Mouse (Mus musculus) hindbrain, embryonic 14.5 days (tissue): ENCODE measurements around the gene Myef2. TPM values are rescaled to one million over a fixed set of nuclear protein-coding genes. Genes with fewer than 3 reads are reported as not detected.

Experiments used
- ATAC-seq: fragments of 200-750 bp; cut with Nextera tagmentation; 2 replicates; pipeline ENCODE4 v1.8.0; 2017; ENCODE audit warnings: moderate number of reproducible peaks, mild to moderate bottlenecking, moderate TSS enrichment, moderate library complexity; ENCODE audit not compliant: low FRiP score
- DNase-seq: peaks from one replicate; pipeline ENCODE4 v3.0.0-alpha.2; 2015; ENCODE audit warnings: low spot score
- H3K27ac ChIP-seq: fragments of 300-500 bp; sonication (generic); 2 replicates; pipeline ENCODE4 v1.5.1; 2014; ENCODE audit warnings: mild to moderate bottlenecking, moderate library complexity
- H3K27me3 ChIP-seq: fragments of 300-500 bp; sonication (generic); 2 replicates; pipeline ENCODE4 v1.6.1; 2014; ENCODE audit warnings: mild to moderate bottlenecking, low read length, mixed read lengths; ENCODE audit not compliant: control insufficient read depth, insufficient read depth
- H3K36me3 ChIP-seq: fragments of 300-500 bp; sonication (generic); replicated peaks from 2 replicates; pipeline ENCODE4 v1.6.1; 2014; ENCODE audit not compliant: control insufficient read depth, insufficient read depth
- H3K4me1 ChIP-seq: fragments of 300-500 bp; sonication (generic); replicated peaks from 2 replicates; pipeline ENCODE4 v1.6.1; 2014; ENCODE audit warnings: antibody characterized with exemption, low read length, mixed read lengths; ENCODE audit not compliant: control insufficient read depth, insufficient read depth
- H3K4me2 ChIP-seq: fragments of 300-500 bp; sonication (generic); replicated peaks from 2 replicates; pipeline ENCODE4 v1.6.1; 2014; ENCODE audit warnings: mild to moderate bottlenecking, moderate library complexity
- H3K4me3 ChIP-seq: fragments of 300-500 bp; sonication (generic); replicated peaks from 2 replicates; pipeline ENCODE4 v1.5.1; 2014; ENCODE audit warnings: mild to moderate bottlenecking, low read length
- H3K9ac ChIP-seq: fragments of 300-500 bp; sonication (generic); 2 replicates; pipeline ENCODE4 v1.6.1; 2014
- H3K9me3 ChIP-seq: fragments of 300-500 bp; sonication (generic); 2 replicates; pipeline ENCODE4 v1.6.1; 2016; ENCODE audit warnings: low read length; ENCODE audit not compliant: control insufficient read depth
- WGBS: fragments of 180-500 bp; shearing (Covaris S2); extraction: QIAGEN DNeasy Blood & Tissue Kit; methylation state at CpG from one replicate; pipeline ENCODE4 v1.1.7; 2014; 5-methylcytosine and 5-hydroxymethylcytosine counted together
- polyA plus RNA-seq: library from polyadenylated mRNA; unstranded; fragments of >200 nt; fragmentation: Nextera tagmentation; extraction: Ambion mirVana; gene quantifications from 2 replicates; pipeline ENCODE4 v1.2.1, GENCODE M21; 2014

Gene Myef2
- polyA plus RNA-seq = 227 and 232 TPM in 2 replicates

GRCm38 (mm10) chr2:125123477-125123852 is at the start of gene Myef2:
Myef2 (minus strand) TSS chr2:125123661.
- Histone ChIP-seq H3K27me3 (no peaks in the 10 kb centered on the region), H3K4me2 (peak within 1 kb of the TSS; percentile 84), H3K4me3 (peak within 1 kb of the TSS; percentile 80), H3K4me1 (peaks cover 27% of the 10 kb centered on the region), H3K9me3 (no peaks in the 10 kb centered on the region), H3K9ac (peak within 1 kb of the TSS; percentile 97), H3K36me3 (no peaks in the 10 kb centered on the region), H3K27ac (peak within 1 kb of the TSS; percentile 96)
- ATAC-seq = peak; percentile 90
- peak; percentile 88 for DNase-seq
- WGBS = under 1% methylated on average over 37 of the region's 48 CpGs

- DNase-seq = no peak
Observed at GRCm38 (mm10) chr2:125162012-125162470, 38.6 kb upstream of the Myef2 start.

GRCm38 (mm10) chr2:125155504-125155903 is 32.0 kb upstream of the Myef2 start:
- no peaks in the 10 kb centered on the region for H3K36me3 ChIP-seq
- H3K4me2 ChIP-seq = no peak overlapping the region
- H3K4me3 ChIP-seq = no peak overlapping the region
- H3K27ac ChIP-seq = no peak overlapping the region
- no peaks in the 10 kb centered on the region for H3K4me1 ChIP-seq
- ATAC-seq (no peak), DNase-seq (no peak)
- no peak overlapping the region for H3K9ac ChIP-seq
- H3K9me3 ChIP-seq = no peaks in the 10 kb centered on the region
- no peaks in the 10 kb centered on the region for H3K27me3 ChIP-seq
- 27% methylated on average over 2 of the region's 2 CpGs for WGBS

More at GRCm38 (mm10) chr2:125162012-125162470, 38.6 kb upstream of the Myef2 start:
- Histone ChIP-seq H3K4me3 (no peak overlapping the region), H3K27me3 (no peaks in the 10 kb centered on the region), H3K4me1 (no peaks in the 10 kb centered on the region), H3K9ac (no peak overlapping the region), H3K9me3 (no peaks in the 10 kb centered on the region), H3K27ac (no peak overlapping the region), H3K36me3 (no peaks in the 10 kb centered on the region), H3K4me2 (no peak overlapping the region)
- ATAC-seq = peak; percentile 59; the same call in 1 of the 2 replicates
- WGBS = 41% methylated on average over 4 of the region's 4 CpGs

- DNase-seq = no peak
- H3K27me3 ChIP-seq = no peaks in the 10 kb centered on the region
- H3K36me3 ChIP-seq = no peaks in the 10 kb centered on the region
- no peak overlapping the region for H3K4me3 ChIP-seq
- no peak overlapping the region for H3K9ac ChIP-seq
- H3K27ac ChIP-seq = no peak overlapping the region
- no peak for ATAC-seq
- H3K4me1 ChIP-seq = no peaks in the 10 kb centered on the region
- H3K9me3 ChIP-seq = no peaks in the 10 kb centered on the region
- WGBS = 79% methylated on average over 9 of the region's 9 CpGs
- H3K4me2 ChIP-seq = no peak overlapping the region
Observed at GRCm38 (mm10) chr2:125154294-125154693, 30.8 kb upstream of the Myef2 start.

GRCm38 (mm10) chr2:125152388-125152787 is 28.9 kb upstream of the Myef2 start, which contains the start of gene Slc12a1:
Slc12a1 (plus strand) TSS chr2:125152505.
- H3K9ac ChIP-seq = no peak within 1 kb of the TSS
- no peaks in the 10 kb centered on the region for H3K9me3 ChIP-seq
- DNase-seq (no peak), ATAC-seq (no peak)
- no peaks in the 10 kb centered on the region for H3K27me3 ChIP-seq
- 91% methylated on average over 6 of the region's 6 CpGs for WGBS
- no peaks in the 10 kb centered on the region for H3K4me1 ChIP-seq
- no peak within 1 kb of the TSS; the same call in 1 of the 2 replicates for H3K27ac ChIP-seq
- no peaks in the 10 kb centered on the region for H3K36me3 ChIP-seq
- no peak within 1 kb of the TSS for H3K4me2 ChIP-seq
- no peak within 1 kb of the TSS for H3K4me3 ChIP-seq

GRCm38 (mm10) chr2:125142336-125142735 is 18.9 kb upstream of the Myef2 start:
- Histone ChIP-seq H3K36me3 (no peaks in the 10 kb centered on the region), H3K4me3 (no peak overlapping the region), H3K9me3 (no peaks in the 10 kb centered on the region), H3K4me2 (no peak overlapping the region), H3K27me3 (no peaks in the 10 kb centered on the region), H3K27ac (no peak overlapping the region), H3K4me1 (no peaks in the 10 kb centered on the region), H3K9ac (no peak overlapping the region)
- no peak for DNase-seq
- no peak for ATAC-seq

- 28% methylated on average over 7 of the region's 7 CpGs for WGBS
- DNase-seq (no peak), ATAC-seq (no peak)
- Histone ChIP-seq H3K4me1 (0 out of 2 replicates have a peak, but pooled peaks cover 3% of the 10 kb centered on the region), H3K36me3 (no peaks in the 10 kb centered on the region), H3K4me3 (peak overlapping the region; percentile 40), H3K27ac (peak overlapping the region; percentile 81), H3K27me3 (no peaks in the 10 kb centered on the region), H3K9ac (peak overlapping the region; percentile 59), H3K9me3 (no peaks in the 10 kb centered on the region), H3K4me2 (peak overlapping the region; percentile 61)
Observed at GRCm38 (mm10) chr2:125136846-125137245, 13.4 kb upstream of the Myef2 start.

- peak; percentile 78 for ATAC-seq
- Histone ChIP-seq H3K9ac (peak within 1 kb of the TSS; percentile 59), H3K4me2 (peak within 1 kb of the TSS; percentile 61), H3K9me3 (no peaks in the 10 kb centered on the region), H3K4me1 (0 out of 2 replicates have a peak, but pooled peaks cover 3% of the 10 kb centered on the region), H3K27ac (peak within 1 kb of the TSS; percentile 81), H3K27me3 (no peaks in the 10 kb centered on the region), H3K36me3 (no peaks in the 10 kb centered on the region), H3K4me3 (peak within 1 kb of the TSS; percentile 40)
- under 1% methylated on average over 39 of the region's 39 CpGs for WGBS
- DNase-seq = peak; percentile 70
Observed at GRCm38 (mm10) chr2:125135903-125136811, 12.7 kb upstream of the Myef2 start, which contains the start of gene Ctxn2. Ctxn2 (plus strand) TSS chr2:125136692.

GRCm38 (mm10) chr2:125134113-125134512 is 10.7 kb upstream of the Myef2 start:
- Histone ChIP-seq H3K4me2 (no peak overlapping the region), H3K27me3 (no peaks in the 10 kb centered on the region), H3K36me3 (no peaks in the 10 kb centered on the region), H3K4me1 (0 out of 2 replicates have a peak, but pooled peaks cover 3% of the 10 kb centered on the region), H3K27ac (no peak overlapping the region), H3K9ac (no peak overlapping the region), H3K9me3 (no peaks in the 10 kb centered on the region), H3K4me3 (no peak overlapping the region)
- DNase-seq = no peak
- no peak for ATAC-seq
- 34% methylated on average over 4 of the region's 4 CpGs for WGBS
